Mouse (Mus musculus) heart, adult 11 months (tissue): ENCODE data around the gene Sorbs1.
A peak's percentile ranks its signal among the peaks of the same experiment; 100 is the strongest.

Experiments
- DNase-seq: peaks from one replicate; pipeline ENCODE4 v3.0.0; 2022

Sorbs1 gene

GRCm38 (mm10) chr19:40404582-40404981 lies 109.0 kb downstream of the Sorbs1 start:
- DNase-seq, result no peak

- no peak for DNase-seq
Measured at GRCm38 (mm10) chr19:40403999-40404398, 109.6 kb downstream of the Sorbs1 start.

- peak; percentile 95 for DNase-seq
Measured at GRCm38 (mm10) chr19:40402155-40402963, 111.2 kb downstream of the Sorbs1 start.

- no peak for DNase-seq
Measured at GRCm38 (mm10) chr19:40401213-40401612, 112.4 kb downstream of the Sorbs1 start.

- DNase-seq, result peak; percentile 92
Measured at GRCm38 (mm10) chr19:40400426-40401030, 113.1 kb downstream of the Sorbs1 start.

- DNase-seq, result peak; percentile 98
Measured at GRCm38 (mm10) chr19:40395757-40396661, 117.6 kb downstream of the Sorbs1 start.

GRCm38 (mm10) chr19:40395321-40395695 lies 118.3 kb downstream of the Sorbs1 start:
- no peak for DNase-seq

- DNase-seq, result peak; percentile 99
Measured at GRCm38 (mm10) chr19:40394555-40395320, 118.8 kb downstream of the Sorbs1 start.

- DNase-seq, result peak; percentile 93
Measured at GRCm38 (mm10) chr19:40392795-40393392, 120.7 kb downstream of the Sorbs1 start.

- DNase-seq, result peak; percentile 96
Measured at GRCm38 (mm10) chr19:40391469-40391868, 122.1 kb downstream of the Sorbs1 start.

GRCm38 (mm10) chr19:40386916-40387315 lies 126.7 kb downstream of the Sorbs1 start:
- DNase-seq, result no peak

- peak; percentile 91 for DNase-seq
Measured at GRCm38 (mm10) chr19:40385334-40385733, 128.2 kb downstream of the Sorbs1 start.

- DNase-seq, result no peak
Measured at GRCm38 (mm10) chr19:40383931-40384330, 129.6 kb downstream of the Sorbs1 start.

GRCm38 (mm10) chr19:40380656-40381055 lies 132.9 kb downstream of the Sorbs1 start:
- no peak for DNase-seq

- DNase-seq, result peak; percentile 94
Measured at GRCm38 (mm10) chr19:40380005-40380404, 133.6 kb downstream of the Sorbs1 start.

GRCm38 (mm10) chr19:40379081-40379480 lies 134.5 kb downstream of the Sorbs1 start:
- DNase-seq, result no peak

- peak; percentile 99 for DNase-seq
Measured at GRCm38 (mm10) chr19:40377632-40378031, 135.9 kb downstream of the Sorbs1 start.

GRCm38 (mm10) chr19:40376566-40377281 lies 136.9 kb downstream of the Sorbs1 start:
- DNase-seq, result peak; percentile 99

- DNase-seq, result no peak
Measured at GRCm38 (mm10) chr19:40374720-40375119, 138.9 kb downstream of the Sorbs1 start.

- no peak for DNase-seq
Measured at GRCm38 (mm10) chr19:40372679-40373078, 140.9 kb downstream of the Sorbs1 start.

- DNase-seq, result no peak
Measured at GRCm38 (mm10) chr19:40371866-40372265, 141.7 kb downstream of the Sorbs1 start.
